Mouse (Mus musculus): ENCODE results near the gene Cdkl3.

DNA sequence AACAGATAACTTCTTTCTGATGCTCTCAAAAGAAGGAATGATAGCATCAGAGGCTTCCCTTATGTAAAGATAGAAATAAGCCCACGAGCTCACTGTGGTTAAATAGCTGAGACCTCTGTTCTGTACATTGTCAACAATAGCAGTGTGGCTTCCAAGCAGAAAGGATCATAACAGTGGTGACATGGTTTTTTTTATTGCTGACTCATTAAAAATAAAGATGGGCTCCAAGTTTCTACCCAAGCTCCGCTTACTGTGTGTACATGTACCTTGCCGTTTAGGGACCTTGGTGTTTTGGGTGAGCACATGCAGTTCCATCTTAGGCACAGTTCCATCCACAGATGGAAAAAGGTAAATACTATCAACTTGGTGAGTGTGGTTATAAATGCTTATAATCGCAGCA, 99.0 kb downstream of the Cdkl3 start:
- no peak for TF ChIP-seq POLR2A (IDR thresholded peaks at IDR 0.05; ENCODE audit: low read depth, low read length)
- no peak for TF ChIP-seq CTCF (IDR thresholded peaks at IDR 0.05; ENCODE audit: extremely low read depth, insufficient read length, insufficient replicate concordance, low read depth, low read length)
